Mouse (Mus musculus) left cerebral cortex, postnatal 4 days (tissue): ENCODE measurements at regions not wholly inside any gene's neighbourhood (a gene's known extent, or its start where the extent isn't known, plus 50 kb on each side); places are given as distances from the start of the nearest gene placed in this dataset.
A peak's percentile ranks its signal among the peaks of the same experiment; 100 is the strongest.

Experiments used
- DNase-seq: peaks from one replicate; pipeline ENCODE4 v3.0.0-alpha.2; 2022
- intact Hi-C: fragments of 180-260 bp; cut with DNase I; formaldehyde crosslinking; loops from one replicate; pipeline ENCODE4 v1.15.1; 2025

DNA sequence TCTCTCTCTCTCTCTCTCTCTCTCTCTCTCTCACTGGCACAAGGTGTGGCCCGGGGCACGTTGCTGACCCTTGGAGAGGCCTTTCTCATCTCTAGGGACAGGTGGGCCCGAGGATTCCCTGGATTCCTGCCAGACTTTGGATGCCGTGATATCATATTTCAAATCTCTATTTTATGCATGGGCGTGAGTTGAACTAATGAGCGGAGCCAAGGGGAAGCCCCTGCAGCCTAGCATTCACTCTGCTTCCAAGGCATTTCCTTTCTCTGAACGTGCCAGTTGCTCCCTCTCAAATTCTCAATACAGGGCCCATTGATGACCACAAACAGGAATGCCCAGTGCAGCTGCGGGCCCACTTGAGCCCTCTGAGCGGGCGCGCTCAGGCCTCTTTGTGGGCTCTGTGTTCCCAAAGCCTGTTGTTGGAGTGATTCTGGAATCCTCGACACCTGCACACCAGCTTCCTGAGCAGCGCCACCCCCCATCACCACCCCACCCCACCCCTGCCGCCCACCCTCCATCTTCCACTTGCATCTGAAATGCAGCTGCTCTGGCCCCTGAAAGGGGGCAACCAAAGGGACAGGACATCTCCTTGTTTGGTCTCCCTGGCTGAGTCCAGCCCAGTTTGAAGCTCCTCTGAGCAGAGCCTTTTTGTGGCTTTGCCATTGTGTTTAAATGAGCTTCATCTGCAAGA is 175.0 kb upstream of the Lpp start:
- intact Hi-C loops = no loop called here
- no peak for DNase-seq

DNA sequence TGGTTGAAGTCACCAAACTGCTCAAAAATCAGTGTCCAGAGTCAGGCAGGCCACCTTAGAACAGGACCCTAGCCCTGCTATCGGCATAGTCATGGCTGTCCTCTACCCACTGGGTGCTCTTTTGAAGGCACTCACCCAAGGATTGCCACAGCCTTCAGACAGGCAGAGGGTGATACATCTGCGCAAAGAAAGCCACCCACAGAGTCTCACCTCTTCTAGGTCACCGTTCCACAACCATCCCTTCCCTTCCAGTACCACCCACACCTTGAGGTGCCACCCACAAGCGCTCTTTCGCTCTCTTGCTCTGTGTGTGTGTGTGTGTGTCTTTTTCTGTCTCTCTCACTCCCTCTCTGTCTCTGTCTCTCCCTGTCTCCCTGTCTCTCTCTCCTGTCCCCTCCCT is 176.5 kb upstream of the Lpp start:
- DNase-seq = no peak
- intact Hi-C loops = no loop called here

DNA sequence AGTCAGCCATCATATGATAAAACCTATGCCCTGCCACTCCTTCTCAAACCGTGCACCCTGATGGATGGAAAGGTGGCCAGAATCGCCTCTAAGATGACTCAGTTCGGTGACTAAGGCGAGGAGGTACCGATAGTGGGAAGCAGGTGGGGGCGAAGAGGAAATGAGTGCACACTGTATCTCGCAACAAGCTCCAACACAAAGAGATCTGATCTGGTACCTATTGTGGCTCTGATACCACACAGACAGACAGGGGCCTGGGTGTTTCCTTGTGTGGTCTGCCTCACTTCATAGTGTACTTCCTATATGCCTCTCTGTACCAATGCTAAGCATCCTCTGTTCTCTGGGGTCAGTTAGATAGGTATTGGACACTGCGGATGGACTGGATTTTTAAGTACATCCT is 178.0 kb upstream of the Lpp start:
- DNase-seq = no peak
- intact Hi-C loops = no loop called here

GRCm38 (mm10) chr16:24213577-24213976 is 179.7 kb upstream of the Lpp start:
- no peak for DNase-seq
- intact Hi-C loops = no loop called here

DNA sequence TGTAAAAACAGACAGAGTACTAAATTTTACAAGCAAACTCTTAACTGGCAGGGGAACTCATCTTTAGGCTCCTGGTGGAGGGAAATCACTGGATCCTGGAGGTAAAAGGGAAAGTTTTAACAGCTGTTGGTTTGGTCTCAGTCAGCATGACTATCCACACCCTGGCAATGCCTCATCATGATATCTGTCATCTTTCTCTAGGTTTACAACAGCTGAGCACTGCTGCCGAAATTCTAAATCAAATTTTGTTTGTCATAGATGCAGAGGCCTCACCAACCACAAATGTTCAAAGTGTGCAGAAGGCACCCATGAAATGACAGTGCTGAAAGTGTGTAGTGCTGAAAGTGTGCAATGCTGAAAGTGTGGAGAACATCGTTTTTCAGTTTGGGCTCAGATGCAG is 180.6 kb upstream of the Lpp start:
- no peak for DNase-seq
- intact Hi-C loops = no loop called here

GRCm38 (mm10) chr16:24211588-24211987 is 181.7 kb upstream of the Lpp start:
- intact Hi-C loops = no loop called here
- no peak for DNase-seq

GRCm38 (mm10) chr16:24208876-24209275 is 184.4 kb upstream of the Lpp start:
- intact Hi-C loops = no loop called here
- no peak for DNase-seq

DNA sequence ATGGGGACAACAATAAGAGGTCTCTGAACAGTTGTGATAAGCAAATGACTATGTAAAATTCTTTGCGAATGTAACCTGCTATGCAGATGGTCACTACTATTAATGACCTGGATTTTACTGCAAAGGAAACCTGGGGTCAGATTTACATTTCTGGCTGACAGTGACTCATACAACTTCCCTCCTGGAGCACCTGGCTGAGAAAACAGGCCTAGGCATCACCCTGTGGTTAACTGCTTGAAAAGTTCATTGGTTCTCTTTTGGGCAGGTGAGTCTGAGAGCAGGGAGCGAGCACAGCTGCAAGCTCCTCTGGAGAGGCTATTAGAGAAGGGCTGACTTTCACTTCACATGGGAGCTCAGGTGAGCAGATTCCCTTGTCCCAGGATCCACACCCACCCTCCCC is 185.2 kb upstream of the Lpp start:
- no peak for DNase-seq
- intact Hi-C loops = no loop called here

- intact Hi-C loops = no loop called here
Observed at GRCm38 (mm10) chr16:24207056-24207455, 186.3 kb upstream of the Lpp start.

DNA sequence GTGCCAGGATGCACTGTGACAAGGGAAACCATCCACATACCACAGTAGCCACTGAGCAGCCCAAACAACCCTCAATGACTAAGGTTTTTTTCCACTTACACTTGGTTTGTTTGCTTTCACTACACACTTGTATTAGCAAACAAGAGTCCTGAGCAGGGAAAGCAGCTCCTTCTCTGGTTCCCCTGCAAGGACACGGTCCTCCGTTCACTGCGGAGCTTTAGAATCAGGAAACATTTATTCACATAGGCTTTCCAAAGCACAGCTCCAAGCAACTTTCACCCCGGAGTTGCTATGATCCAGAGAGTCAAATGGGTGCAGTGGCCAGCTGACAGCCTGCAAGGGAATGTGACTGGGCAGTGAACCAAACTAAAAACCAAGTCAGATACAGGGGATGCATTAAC is 186.8 kb upstream of the Lpp start:
- DNase-seq = no peak
- intact Hi-C loops = no loop called here

More at GRCm38 (mm10) chr16:24207056-24207455, 186.3 kb upstream of the Lpp start:
- no peak for DNase-seq

GRCm38 (mm10) chr16:24205594-24205993 is 187.7 kb upstream of the Lpp start:
- intact Hi-C loops = no loop called here

GRCm38 (mm10) chr16:24204064-24204730 is 189.1 kb upstream of the Lpp start:
- intact Hi-C loops = no loop called here

More at GRCm38 (mm10) chr16:24205594-24205993, 187.7 kb upstream of the Lpp start:
- peak; percentile 20 for DNase-seq

DNA sequence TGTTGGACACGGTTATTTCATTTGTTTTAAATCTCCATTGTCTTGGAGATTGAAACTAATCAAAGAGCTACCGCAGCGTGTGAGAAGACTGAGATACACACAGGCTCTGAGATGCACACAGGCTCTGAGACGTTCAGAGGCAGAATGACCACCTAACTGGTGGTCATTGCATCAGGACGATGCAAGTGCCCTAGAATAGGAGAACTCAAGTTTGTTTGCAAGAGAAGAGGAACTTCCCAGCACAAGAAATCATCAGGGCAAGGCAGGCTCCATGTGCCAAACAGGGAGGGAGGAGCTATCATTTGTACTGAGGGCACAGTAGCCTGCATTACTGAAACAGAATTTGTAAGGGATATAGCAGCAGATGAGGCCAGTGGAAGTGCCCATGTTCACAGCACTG is 190.7 kb upstream of the Lpp start:
- intact Hi-C loops = no loop called here
- DNase-seq = no peak

More at GRCm38 (mm10) chr16:24204064-24204730, 189.1 kb upstream of the Lpp start:
- no peak for DNase-seq

GRCm38 (mm10) chr16:24201455-24201854 is 191.9 kb upstream of the Lpp start:
- intact Hi-C loops = no loop called here

GRCm38 (mm10) chr16:24200200-24200599 is 193.1 kb upstream of the Lpp start:
- no peak for DNase-seq
- intact Hi-C loops = no loop called here

More at GRCm38 (mm10) chr16:24201455-24201854, 191.9 kb upstream of the Lpp start:
- DNase-seq = no peak

DNA sequence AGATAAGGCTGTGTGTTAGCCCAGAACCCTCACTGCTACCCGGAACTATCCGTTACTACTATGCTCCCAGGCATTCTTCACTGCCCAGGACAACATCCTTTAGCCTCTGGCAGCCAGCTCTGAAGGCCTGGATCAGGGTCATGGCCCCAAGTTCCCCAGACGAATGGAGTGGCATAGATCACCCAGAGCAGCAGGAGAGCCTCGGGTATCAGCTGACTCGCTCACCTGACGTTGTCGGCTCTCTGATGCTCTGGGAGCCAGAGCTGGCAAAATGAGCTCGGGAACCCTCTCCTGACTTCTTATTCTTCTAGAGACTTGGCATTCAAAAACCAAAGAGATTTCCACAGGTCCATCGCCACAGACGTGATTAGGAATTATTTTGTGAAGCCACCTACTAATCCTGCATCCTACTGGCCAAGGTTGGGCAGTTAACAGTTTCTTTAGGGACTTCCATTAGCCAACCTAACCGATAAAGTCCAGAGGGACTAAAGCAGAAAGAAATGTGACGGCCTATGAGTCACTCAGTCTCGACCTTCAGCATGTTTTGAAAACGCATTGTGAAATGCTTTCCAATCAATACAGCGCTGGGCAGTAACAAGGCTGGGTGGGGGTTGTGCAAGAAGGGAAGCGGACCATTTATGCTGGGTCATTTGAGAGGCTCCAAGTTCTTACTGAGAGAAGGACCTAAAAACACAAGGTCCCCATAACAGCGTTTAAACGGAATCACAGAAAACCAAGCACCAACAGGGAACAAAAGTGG is 193.7 kb upstream of the Lpp start:
- no peak for DNase-seq
- intact Hi-C loops = no loop called here

DNA sequence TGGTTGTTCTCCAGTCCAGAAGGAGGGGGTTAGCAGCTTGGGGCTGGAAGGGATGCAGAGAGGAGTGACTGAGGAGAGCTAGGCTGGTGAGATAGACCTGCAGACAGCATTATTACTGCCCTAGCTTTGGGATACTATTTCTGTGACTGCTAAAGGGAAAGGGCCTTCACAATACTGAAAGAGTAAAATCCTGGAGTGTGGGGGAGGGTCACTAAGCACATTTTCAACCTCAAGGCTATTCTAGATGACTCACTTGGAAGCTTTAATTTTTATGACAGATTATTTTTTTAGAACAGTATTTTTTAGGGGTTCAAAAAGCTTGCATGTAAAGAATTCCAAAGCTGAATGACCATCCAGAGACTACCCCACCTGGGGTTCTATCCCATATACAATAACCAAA is 195.0 kb upstream of the Lpp start:
- no peak for DNase-seq
- intact Hi-C loops = no loop called here

GRCm38 (mm10) chr16:24197618-24198017 is 195.7 kb upstream of the Lpp start:
- intact Hi-C loops = no loop called here
- no peak for DNase-seq

DNA sequence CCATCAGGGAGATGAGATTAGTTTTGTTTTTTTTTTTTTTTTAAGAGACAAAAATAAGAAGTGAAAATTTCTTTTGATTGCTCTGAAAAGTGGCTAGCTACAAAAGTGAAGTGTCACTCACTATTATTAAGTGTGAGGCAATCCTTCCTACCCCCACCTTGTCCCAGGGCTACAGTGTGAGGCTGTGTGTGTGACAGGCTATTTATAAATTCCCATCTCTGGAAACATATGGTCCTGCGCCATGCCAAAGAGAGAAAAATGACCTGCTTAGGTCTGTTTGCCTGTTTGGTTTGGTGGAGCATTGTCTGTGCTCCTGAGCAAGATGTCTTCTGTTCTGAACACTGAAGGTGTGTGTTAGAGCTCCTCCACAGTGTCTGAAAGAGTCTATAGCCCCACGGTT is 199.4 kb upstream of the Lpp start:
- intact Hi-C loops = no loop called here
- no peak for DNase-seq

GRCm38 (mm10) chr16:24193251-24193873 is 199.9 kb upstream of the Lpp start:
- intact Hi-C loops = no loop called here

DNA sequence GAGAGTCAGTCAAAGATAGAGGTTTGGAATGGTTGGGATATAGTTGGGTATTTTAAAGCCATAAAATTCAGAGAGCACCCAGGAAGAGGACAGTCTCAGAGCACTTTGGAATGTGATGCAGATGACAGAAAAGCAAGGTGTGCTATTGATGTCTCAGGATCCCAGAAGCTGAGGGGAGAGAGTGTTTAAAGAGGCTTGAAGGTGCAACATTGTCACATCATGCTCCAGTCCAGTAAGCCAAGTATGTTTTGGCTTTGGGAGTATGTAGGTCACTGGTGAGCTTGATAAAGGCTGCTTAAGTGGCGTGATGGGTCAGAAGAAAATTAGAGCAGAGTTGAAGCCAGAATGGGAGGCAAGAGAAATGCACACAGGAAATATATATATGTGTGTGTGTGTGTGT is 201.3 kb upstream of the Lpp start:
- no peak for DNase-seq
- intact Hi-C loops = no loop called here

More at GRCm38 (mm10) chr16:24193251-24193873, 199.9 kb upstream of the Lpp start:
- peak; percentile 54 for DNase-seq
